Mouse (Mus musculus) embryonic fibroblast, embryonic 13.5 days (primary cell): ENCODE measurements at regions not wholly inside any gene's neighbourhood (a gene's known extent, or its start where the extent isn't known, plus 50 kb on each side); places are given as distances from the start of the nearest gene placed in this dataset.

ENCODE experiments used
- CTCF ChIP-seq: IDR thresholded peaks from 2 replicates; pipeline ENCODE4 v1.5.1; 2011; ENCODE audit warnings: mild to moderate bottlenecking, control low read depth, low read length, moderate library complexity, borderline replicate concordance; ENCODE audit not compliant: insufficient read depth
- POLR2A ChIP-seq: IDR thresholded peaks from 2 replicates; pipeline ENCODE4 v1.6.1; 2011; ENCODE audit warnings: low read depth, mild to moderate bottlenecking, control low read depth, low read length, moderate library complexity

GRCm38 (mm10) chr6:140197113-140197675 lies 155.9 kb upstream of the Plcz1 start:
- TF ChIP-seq CTCF (no peak), POLR2A (no peak)
